8 mouse cellular contexts compared by ENCODE assay signal in genomic region chr8:117423029-117423428, GRCm38 (mm10).
DNase-seq lines count a peak whose midpoint lies in the region; ATAC-seq and TF ChIP-seq lines count a peak whose summit lies in the region.

No protein-coding gene starts in this region.

- no peaks in the 10 kb centered on the region for H3K4me1 ChIP-seq in lung, embryonic 16.5 days (replicated peaks; ENCODE audit: control insufficient read depth, insufficient read depth, low read length)
- no peaks in the 10 kb centered on the region for H3K4me1 ChIP-seq in lung, postnatal 0 days (ENCODE audit: insufficient read depth, low read depth, low read length)
- H3K4me1 ChIP-seq in cerebellum, adult 2 months (ENCODE audit: control insufficient read depth, insufficient read depth, low read length) = peaks cover 22% of the 10 kb centered on the region

- no peak for TF ChIP-seq POLR2A in cerebellum, adult 2 months (IDR thresholded peaks at IDR 0.05; ENCODE audit: borderline replicate concordance, insufficient read depth, low read length)

- no peak for TF ChIP-seq EP300 in lung, postnatal 0 days (IDR thresholded peaks at IDR 0.05)

- DNase-seq in lung, postnatal 0 days (ENCODE audit: low spot score) = no peak
- peak; percentile 98 to 99 for DNase-seq in cerebellum, adult 2 months
- DNase-seq in gastrocnemius, postnatal 14 days = peak; percentile 88
- DNase-seq in layer of hippocampus, adult 18-20 months (ENCODE audit: low spot score in 2 of 2) = peak; percentile 70 to 76
- peak; percentile 42 for DNase-seq in ovary, adult 18-20 months (ENCODE audit: low spot score)
- DNase-seq in thymus, postnatal 25 days = no peak

- ATAC-seq in lung, embryonic 16.5 days (ENCODE audit: low read depth) = 0 out of 2 replicates have a peak, but pooled peaks have one; percentile 20
- ATAC-seq in lung, postnatal 0 days = no peak
- ATAC-seq in megakaryocyte progenitor cell, adult 5-6 weeks (replicated peaks; ENCODE audit: poor library complexity) = no peak

- H3K36me3 ChIP-seq in lung, embryonic 16.5 days (ENCODE audit: control insufficient read depth, insufficient read depth, low read length) = peaks cover 24% of the 10 kb centered on the region
- peaks cover 23% of the 10 kb centered on the region for H3K36me3 ChIP-seq in lung, postnatal 0 days (ENCODE audit: insufficient read depth, low read length)

- H3K4me3 ChIP-seq in lung, embryonic 16.5 days (ENCODE audit: low read length) = no peak overlapping the region
- no peak overlapping the region for H3K4me3 ChIP-seq in lung, postnatal 0 days (ENCODE audit: low read depth, low read length)
- H3K4me3 ChIP-seq in cerebellum, adult 2 months (replicated peaks; ENCODE audit: insufficient read depth, low read depth, low read length) = no peak overlapping the region

- H3K27me3 ChIP-seq in lung, embryonic 16.5 days (ENCODE audit: control insufficient read depth, insufficient read depth, low read depth, low read length) = no peaks in the 10 kb centered on the region
- H3K27me3 ChIP-seq in lung, postnatal 0 days (replicated peaks; ENCODE audit: insufficient read depth, low read length) = no peaks in the 10 kb centered on the region
- no peaks in the 10 kb centered on the region; the same call in 1 of the 2 replicates for H3K27me3 ChIP-seq in cerebellum, adult 2 months (ENCODE audit: control insufficient read depth, insufficient read depth, low read length)

- TF ChIP-seq CTCF in lung, postnatal 0 days (IDR thresholded peaks at IDR 0.05) = no peak
- TF ChIP-seq CTCF in cerebellum, adult 2 months (IDR thresholded peaks at IDR 0.05; ENCODE audit: borderline replicate concordance, insufficient read depth, low read depth, low read length) = no peak; the same call in 1 of the 2 replicates

- H3K9me3 ChIP-seq in lung, embryonic 16.5 days (ENCODE audit: control insufficient read depth, low read length) = no peaks in the 10 kb centered on the region
- no peaks in the 10 kb centered on the region for H3K9me3 ChIP-seq in lung, postnatal 0 days (ENCODE audit: low read length)

- H3K9ac ChIP-seq in lung, embryonic 16.5 days (ENCODE audit: low read length) = no peak overlapping the region
- H3K9ac ChIP-seq in lung, postnatal 0 days (replicated peaks; ENCODE audit: low read depth) = no peak overlapping the region

- no peak overlapping the region for H3K4me2 ChIP-seq in lung, embryonic 16.5 days (ENCODE audit: low read depth, low read length)
- H3K4me2 ChIP-seq in lung, postnatal 0 days (replicated peaks; ENCODE audit: low read depth, low read length) = no peak overlapping the region

- intact Hi-C loops in gastrocnemius, postnatal 14 days (cut with DNase I; ENCODE audit: low total_unique reads) = no loop called here

- WGBS in lung, embryonic 16.5 days = 78% methylated on average over 4 of the region's 4 CpGs
- WGBS in lung, postnatal 0 days = 71% methylated on average over 4 of the region's 4 CpGs
- 3% methylated on average over 4 of the region's 4 CpGs for WGBS in cerebellum, adult 2 months

- H3K27ac ChIP-seq in lung, embryonic 16.5 days (ENCODE audit: low read length) = peak overlapping the region; percentile 44; the same call in 1 of the 2 replicates
- H3K27ac ChIP-seq in lung, postnatal 0 days (ENCODE audit: low read length) = no peak overlapping the region
- no peak overlapping the region for H3K27ac ChIP-seq in cerebellum, adult 2 months (ENCODE audit: insufficient read depth, low read length)

Comparison
In these comparisons a context has a peak if more than half of its experiments do, and no peak if none do; other contexts are left out.
1. DNase-seq: peak in cerebellum, adult 2 months (2 of 2), gastrocnemius, postnatal 14 days (single experiment), layer of hippocampus, adult 18-20 months (2 of 2) and ovary, adult 18-20 months (single experiment); none in lung, postnatal 0 days (single experiment) and thymus, postnatal 25 days (single experiment).